Comparison of ENCODE assay signal across 8 mouse cellular contexts in the genomic region with DNA sequence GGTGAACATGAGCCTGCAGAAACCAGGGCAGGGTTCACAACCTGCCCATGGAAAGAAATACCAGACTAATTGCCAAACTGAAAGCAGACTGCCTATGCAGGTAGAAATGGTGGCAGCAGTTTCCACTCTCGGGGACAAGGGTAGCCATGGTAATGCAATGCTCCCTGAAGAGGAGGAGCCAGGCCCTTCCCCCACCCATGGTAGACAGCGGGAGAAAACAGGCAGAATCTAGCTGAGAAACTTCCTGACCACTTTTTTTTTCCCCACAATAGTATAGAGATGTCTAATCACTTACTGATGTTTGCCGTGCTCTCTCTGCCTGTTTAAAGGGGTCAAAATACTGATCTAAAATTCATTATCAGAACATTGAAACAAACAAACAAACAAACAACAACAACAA. TPM values are rescaled to one million over a fixed set of nuclear protein-coding genes. Genes with fewer than 3 reads are reported as not detected.
DNase-seq lines count a peak whose midpoint lies in the region; ATAC-seq and TF ChIP-seq lines count a peak whose summit lies in the region.
"Had no signal": no experiment of that assay in that cellular context is flagged by ENCODE, and none has a peak within 500 bp of the region (broad histone marks: within the 10 kb centered on the region; RNA-seq: fewer than 3 reads in every experiment).

No protein-coding gene starts in this region.

- no peak overlapping the region for H3K4me3 ChIP-seq in lung, embryonic 14.5 days (ENCODE audit: low read depth, low read length)
- H3K4me3 ChIP-seq in intestine, embryonic 14.5 days (ENCODE audit: low read depth, low read length): no peak overlapping the region
- H3K4me3 ChIP-seq in liver, embryonic 16.5 days (ENCODE audit: low read depth, low read length): no peak overlapping the region
- H3K4me3 ChIP-seq: stomach, embryonic 15.5 days had no signal

- H3K27ac ChIP-seq in lung, embryonic 14.5 days (ENCODE audit: low read depth): peak overlapping the region; percentile 14; the same call in 1 of the 2 replicates
- no peak overlapping the region for H3K27ac ChIP-seq in intestine, embryonic 14.5 days (ENCODE audit: low read depth)
- no peak overlapping the region for H3K27ac ChIP-seq in liver, embryonic 16.5 days (ENCODE audit: low read length)
- H3K27ac ChIP-seq: stomach, embryonic 15.5 days had no signal

- H3K4me2 ChIP-seq in lung, embryonic 14.5 days: peak overlapping the region; percentile 4; the same call in 1 of the 2 replicates
- H3K4me2 ChIP-seq in intestine, embryonic 14.5 days (ENCODE audit: low read length): peak overlapping the region; percentile 5; the same call in 1 of the 2 replicates
- 0 out of 2 replicates have a peak overlapping the region, but pooled peaks have one; percentile 6 for H3K4me2 ChIP-seq in liver, embryonic 16.5 days (ENCODE audit: low read depth, low read length)
- H3K4me2 ChIP-seq: stomach, embryonic 15.5 days had no signal

- peak; percentile 37 for DNase-seq in lung, embryonic 14.5 days
- DNase-seq in lung, postnatal 4 days: no peak
- peak; percentile 32 for DNase-seq in ZHBTc4 (ENCODE audit: low read depth, low spot score)
- DNase-seq in intestine, embryonic 14.5 days (ENCODE audit: low spot score): no peak
- DNase-seq in thymus, postnatal 4 days: no peak
- DNase-seq in spleen, adult 12 weeks (ENCODE audit: low spot score): no peak

- ATAC-seq in lung, embryonic 14.5 days (ENCODE audit: insufficient read depth): no peak; the same call in 1 of the 2 replicates
- ATAC-seq in intestine, embryonic 14.5 days (replicated peaks; ENCODE audit: low FRiP score, low TSS enrichment, low read depth): 0 out of 2 replicates have a peak, but pooled peaks have one; percentile 32
- peak; percentile 58; the same call in 1 of the 2 replicates for ATAC-seq in liver, embryonic 16.5 days (ENCODE audit: low read depth)

- H3K9ac ChIP-seq in lung, embryonic 14.5 days: no peak overlapping the region
- H3K9ac ChIP-seq in intestine, embryonic 14.5 days (ENCODE audit: low read length): no peak overlapping the region
- H3K9ac ChIP-seq in liver, embryonic 16.5 days (ENCODE audit: low read depth, low read length): no peak overlapping the region
- H3K9ac ChIP-seq: stomach, embryonic 15.5 days had no signal

- no peaks in the 10 kb centered on the region for H3K36me3 ChIP-seq in lung, embryonic 14.5 days (ENCODE audit: insufficient read depth)
- H3K36me3 ChIP-seq in intestine, embryonic 14.5 days (ENCODE audit: control insufficient read depth, insufficient read depth, low read length): no peaks in the 10 kb centered on the region
- H3K36me3 ChIP-seq in liver, embryonic 16.5 days (ENCODE audit: control insufficient read depth, insufficient read depth): no peaks in the 10 kb centered on the region
- H3K36me3 ChIP-seq: stomach, embryonic 15.5 days had no signal

- no peaks in the 10 kb centered on the region for H3K4me1 ChIP-seq in lung, embryonic 14.5 days (ENCODE audit: insufficient read depth)
- H3K4me1 ChIP-seq in intestine, embryonic 14.5 days (replicated peaks; ENCODE audit: control insufficient read depth, insufficient read depth, low read length): peaks cover 9% of the 10 kb centered on the region
- H3K4me1 ChIP-seq in liver, embryonic 16.5 days (ENCODE audit: control insufficient read depth, low read depth, low read length): peaks cover 3% of the 10 kb centered on the region
- H3K4me1 ChIP-seq: stomach, embryonic 15.5 days had no signal

- TF ChIP-seq CTCF in lung, embryonic 14.5 days (IDR thresholded peaks at IDR 0.05; ENCODE audit: low read depth): no peak

- 29% methylated on average over 3 of the region's 3 CpGs for WGBS in lung, embryonic 14.5 days
- WGBS in intestine, embryonic 14.5 days: 26% methylated on average over 3 of the region's 3 CpGs
- WGBS in liver, embryonic 16.5 days (ENCODE audit: insufficient replicate concordance): 15% methylated on average over 3 of the region's 3 CpGs

- H3K9me3 ChIP-seq in lung, embryonic 14.5 days (ENCODE audit: low read depth, low read length): no peaks in the 10 kb centered on the region
- H3K9me3 ChIP-seq in intestine, embryonic 14.5 days (ENCODE audit: control insufficient read depth, low read length): 0 out of 2 replicates have a peak, but pooled peaks cover 6% of the 10 kb centered on the region
- H3K9me3 ChIP-seq in liver, embryonic 16.5 days (replicated peaks; ENCODE audit: control insufficient read depth, low read length): no peaks in the 10 kb centered on the region
- H3K9me3 ChIP-seq: stomach, embryonic 15.5 days had no signal

- no peaks in the 10 kb centered on the region for H3K27me3 ChIP-seq in lung, embryonic 14.5 days (ENCODE audit: insufficient read depth, low read length)
- H3K27me3 ChIP-seq in intestine, embryonic 14.5 days (replicated peaks; ENCODE audit: control insufficient read depth, insufficient read depth, low read length): no peaks in the 10 kb centered on the region
- H3K27me3 ChIP-seq in liver, embryonic 16.5 days (ENCODE audit: control insufficient read depth, insufficient read depth, low read depth, low read length): no peaks in the 10 kb centered on the region
- H3K27me3 ChIP-seq: stomach, embryonic 15.5 days had no signal

RNA-seq across cellular contexts. Expression of gene Trim2, which starts 17.8 kb away (rescaled TPM):
- 25.9 and 27.0 TPM in 2 replicates for polyA plus RNA-seq in lung, embryonic 14.5 days (2014; fragmentation: Nextera tagmentation; extraction: Ambion mirVana)
- 58.1 and 60.4 TPM in 2 replicates for polyA plus RNA-seq in intestine, embryonic 14.5 days (2014; fragmentation: Nextera tagmentation; extraction: Ambion mirVana)
- 6.3 and 6.4 TPM in 2 replicates for polyA plus RNA-seq in liver, embryonic 16.5 days (2015; fragmentation: Nextera tagmentation; extraction: Ambion mirVana)

Comparison
In these comparisons a context has a peak if more than half of its experiments do, and no peak if none do; other contexts are left out.
1. DNase-seq: peak in lung, embryonic 14.5 days (single experiment) and ZHBTc4 (single experiment); none in lung, postnatal 4 days (0 of 2), intestine, embryonic 14.5 days (single experiment), thymus, postnatal 4 days (single experiment) and spleen, adult 12 weeks (single experiment).
2. Peak in every context shown above with its lines, with median percentiles within 50 percentile points of each other: H3K4me2 ChIP-seq.